Mouse (Mus musculus) kidney, postnatal 0 days (tissue): Measurements from ENCODE around the gene Prex1. TPM values are rescaled to one million over a fixed set of nuclear protein-coding genes. Genes with fewer than 3 reads are reported as not detected.

ENCODE experiments used
- ATAC-seq: fragments of 200-750 bp; cut with Nextera tagmentation; replicated peaks from 2 replicates; pipeline ENCODE4 v1.8.0; 2017; ENCODE audit warnings: low read depth, moderate number of reproducible peaks, moderate TSS enrichment, moderate library complexity; ENCODE audit not compliant: low FRiP score
- DNase-seq: peaks from one replicate; pipeline ENCODE4 v3.0.0-alpha.2; 2016; ENCODE audit warnings: low spot score
- H3K27ac ChIP-seq: fragments of 300-500 bp; sonication (generic); 2 replicates; pipeline ENCODE4 v1.5.1; 2014; ENCODE audit warnings: mild to moderate bottlenecking
- H3K27me3 ChIP-seq: fragments of 300-500 bp; sonication (generic); 2 replicates; pipeline ENCODE4 v1.6.1; 2014; ENCODE audit warnings: low read length, mixed read lengths; ENCODE audit not compliant: insufficient read depth
- H3K36me3 ChIP-seq: fragments of 300-500 bp; sonication (generic); 2 replicates; pipeline ENCODE4 v1.6.1; 2014; ENCODE audit warnings: low read length, mixed read lengths; ENCODE audit not compliant: insufficient read depth
- H3K4me1 ChIP-seq: fragments of 300-500 bp; sonication (generic); replicated peaks from 2 replicates; pipeline ENCODE4 v1.6.1; 2014; ENCODE audit warnings: antibody characterized with exemption, low read length, mixed read lengths; ENCODE audit not compliant: insufficient read depth
- H3K4me2 ChIP-seq: fragments of 300-500 bp; sonication (generic); 2 replicates; pipeline ENCODE4 v1.6.1; 2014; ENCODE audit warnings: mild to moderate bottlenecking, low read length, moderate library complexity, mixed read lengths
- H3K4me3 ChIP-seq: fragments of 300-500 bp; sonication (generic); replicated peaks from 2 replicates; pipeline ENCODE4 v1.5.1; 2014; ENCODE audit warnings: low read depth, low read length
- H3K9ac ChIP-seq: fragments of 300-500 bp; sonication (generic); 2 replicates; pipeline ENCODE4 v1.6.1; 2014; ENCODE audit warnings: low read depth, low read length
- H3K9me3 ChIP-seq: fragments of 300-500 bp; sonication (generic); replicated peaks from 2 replicates; pipeline ENCODE4 v1.6.1; 2016; ENCODE audit warnings: low read length, inconsistent platforms, mixed read lengths
- CTCF ChIP-seq: IDR thresholded peaks from 2 replicates; pipeline ENCODE4 v1.5.1; 2016; ENCODE audit warnings: antibody characterized with exemption, low read depth, mild to moderate bottlenecking, moderate library complexity
- WGBS: fragments of 180-500 bp; shearing (Covaris S2); extraction: QIAGEN DNeasy Blood & Tissue Kit; methylation state at CpG from one replicate; pipeline ENCODE4 v1.1.7; 2014; 5-methylcytosine and 5-hydroxymethylcytosine counted together
- polyA plus RNA-seq: library from polyadenylated mRNA; unstranded; fragments of >200 nt; fragmentation: Nextera tagmentation; extraction: Ambion mirVana; gene quantifications from 2 replicates; pipeline ENCODE4 v1.2.1, GENCODE M21; 2015

The Prex1 gene
- polyA plus RNA-seq, 1 experiment from 2014 or later = 9.8 TPM

DNA sequence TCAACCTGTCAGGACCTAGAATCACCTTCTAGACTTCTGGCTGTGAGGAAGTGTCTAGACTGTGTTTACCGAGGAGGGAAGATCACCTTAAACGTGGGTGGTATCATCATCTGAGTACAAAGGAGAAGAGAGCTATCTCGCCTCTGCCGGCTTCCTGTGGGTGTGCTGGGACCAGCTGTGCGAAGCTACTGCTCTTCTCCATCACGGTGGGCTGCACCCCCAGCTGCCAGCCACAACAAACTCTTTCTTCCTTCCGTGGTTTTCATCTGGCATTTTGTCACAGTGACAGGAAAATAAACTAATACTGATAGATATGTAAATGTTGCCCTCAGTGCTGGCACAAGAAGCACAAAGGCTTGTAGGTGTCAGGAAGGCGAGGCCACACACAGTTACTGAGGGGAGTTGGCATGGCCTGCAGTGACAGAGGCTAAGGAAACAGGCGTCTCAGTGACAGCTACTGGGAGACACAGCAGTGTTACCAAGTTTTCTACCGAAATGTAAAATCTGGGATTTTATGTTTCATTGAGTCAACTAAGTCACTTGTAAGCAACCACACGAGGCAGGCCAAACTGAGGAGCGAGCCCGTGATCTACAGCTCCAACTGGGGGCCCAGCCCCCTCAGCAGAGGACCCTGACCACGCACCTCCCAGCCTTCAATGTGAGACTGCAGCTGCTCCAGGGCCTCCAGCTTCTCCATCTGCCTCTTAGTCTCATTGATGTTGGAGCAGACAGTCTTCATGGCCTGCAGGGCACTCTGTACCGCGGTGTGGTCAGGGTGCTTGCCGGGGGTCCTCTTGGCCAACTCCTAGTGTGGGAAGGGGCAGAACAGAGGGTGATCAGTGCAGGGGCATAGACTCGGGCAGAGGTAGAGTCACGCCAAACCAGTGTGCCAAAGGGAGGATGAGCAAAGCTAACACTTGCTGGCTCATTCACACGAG lies 92.8 kb downstream of the Prex1 start:
- no peak overlapping the region for H3K4me3 ChIP-seq
- 70% methylated on average over 20 of the region's 20 CpGs for WGBS
- no peak for TF ChIP-seq CTCF

DNA sequence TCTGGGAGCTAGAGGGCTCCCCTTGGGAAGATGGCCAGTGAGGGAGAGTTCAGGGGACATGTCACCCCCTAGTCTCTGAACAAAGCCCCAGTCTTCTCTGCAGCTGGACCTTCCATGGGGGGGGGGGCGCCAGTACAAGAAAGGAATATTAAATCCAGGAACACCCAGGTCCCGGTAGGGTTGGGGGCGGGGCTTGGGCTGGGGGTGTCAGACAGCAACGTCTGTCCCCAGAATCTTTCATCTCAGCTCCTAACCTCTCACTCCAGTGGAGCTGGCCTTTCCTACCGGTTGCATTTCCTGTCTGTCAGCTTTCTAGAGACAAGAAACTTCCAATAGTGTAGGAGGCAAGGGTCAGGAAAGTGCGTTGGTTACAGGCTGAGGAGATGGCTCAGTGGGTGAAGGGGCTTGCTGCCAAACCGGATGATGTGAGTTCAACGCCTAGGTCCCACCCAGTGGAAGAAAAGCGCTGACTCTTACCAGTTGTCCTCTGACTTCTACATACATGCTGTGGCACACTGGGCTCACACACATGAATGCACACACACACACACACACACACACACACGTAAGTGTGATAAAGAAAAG lies 93.6 kb downstream of the Prex1 start:
- Histone ChIP-seq H3K4me3 (no peak overlapping the region), H3K27ac (no peak overlapping the region), H3K27me3 (no peaks in the 10 kb centered on the region), H3K9me3 (no peaks in the 10 kb centered on the region), H3K4me1 (peaks cover 7% of the 10 kb centered on the region), H3K9ac (no peak overlapping the region), H3K36me3 (no peaks in the 10 kb centered on the region), H3K4me2 (no peak overlapping the region)
- ATAC-seq (no peak), DNase-seq (no peak)
- TF ChIP-seq CTCF = no peak
- 56% methylated on average over 10 of the region's 10 CpGs for WGBS

More for the DNA sequence above, 92.8 kb downstream of the Prex1 start:
- no peaks in the 10 kb centered on the region for H3K27me3 ChIP-seq
- ATAC-seq (no peak), DNase-seq (no peak)
- H3K27ac ChIP-seq = no peak overlapping the region
- no peak overlapping the region for H3K9ac ChIP-seq
- H3K9me3 ChIP-seq = no peaks in the 10 kb centered on the region
- H3K4me2 ChIP-seq = no peak overlapping the region
- peaks cover 7% of the 10 kb centered on the region for H3K4me1 ChIP-seq
- H3K36me3 ChIP-seq = no peaks in the 10 kb centered on the region

- ATAC-seq (no peak), DNase-seq (no peak)
- H3K4me1 ChIP-seq = peaks cover 7% of the 10 kb centered on the region
- H3K4me3 ChIP-seq = no peak overlapping the region
- H3K27ac ChIP-seq = no peak overlapping the region
- no peak overlapping the region for H3K9ac ChIP-seq
- no peaks in the 10 kb centered on the region for H3K36me3 ChIP-seq
- H3K27me3 ChIP-seq = no peaks in the 10 kb centered on the region
- H3K4me2 ChIP-seq = no peak overlapping the region
- TF ChIP-seq CTCF = no peak
- H3K9me3 ChIP-seq = no peaks in the 10 kb centered on the region
- WGBS = 81% methylated on average over 5 of the region's 5 CpGs
Measured at GRCm38 (mm10) chr2:166619270-166619669, 94.4 kb downstream of the Prex1 start.

GRCm38 (mm10) chr2:166617706-166618105 lies 95.9 kb downstream of the Prex1 start:
- Histone ChIP-seq H3K9ac (no peak overlapping the region), H3K4me1 (no peaks in the 10 kb centered on the region; the same call in 1 of the 2 replicates), H3K27me3 (no peaks in the 10 kb centered on the region), H3K27ac (no peak overlapping the region), H3K4me2 (no peak overlapping the region), H3K9me3 (no peaks in the 10 kb centered on the region), H3K36me3 (no peaks in the 10 kb centered on the region), H3K4me3 (no peak overlapping the region)
- ATAC-seq (no peak), DNase-seq (no peak)
- no peak for TF ChIP-seq CTCF
- 85% methylated on average over 5 of the region's 5 CpGs for WGBS

DNA sequence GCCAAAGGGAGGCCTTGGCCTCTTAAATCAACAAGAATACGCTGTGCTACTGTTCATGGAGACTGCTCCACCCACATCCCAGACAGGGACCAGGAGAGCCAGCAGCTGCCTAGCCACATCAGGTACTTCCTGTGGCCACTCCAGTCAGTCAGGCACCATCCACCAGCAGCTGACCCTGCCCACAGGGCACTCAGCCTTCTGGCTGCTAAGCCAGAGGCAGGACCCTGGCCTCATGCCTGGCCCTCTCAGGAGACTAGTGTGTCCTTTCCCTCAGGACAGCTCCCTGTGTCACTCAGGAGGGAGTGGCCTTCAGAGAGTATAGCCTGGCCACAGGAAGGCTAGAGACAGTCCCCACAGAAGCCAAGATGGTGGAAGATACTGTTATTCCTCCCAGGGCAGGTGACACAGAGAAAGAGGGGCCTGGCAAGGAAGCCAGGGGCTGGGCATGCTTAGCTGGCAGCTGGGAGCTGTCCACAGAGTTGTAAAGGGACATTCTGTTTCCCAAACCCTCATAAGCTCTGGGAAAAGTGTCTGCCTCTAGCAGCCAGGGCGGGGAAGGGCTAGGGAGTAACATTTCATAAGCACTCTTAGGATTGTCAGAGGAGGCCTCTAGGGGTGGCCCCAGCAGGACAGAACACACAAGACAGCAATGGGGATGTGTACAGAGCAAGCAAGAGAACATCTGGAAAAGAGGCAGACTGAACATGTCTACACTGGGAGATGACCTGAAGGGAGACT lies 98.1 kb downstream of the Prex1 start:
- ATAC-seq (no peak), DNase-seq (no peak)
- no peak overlapping the region for H3K4me2 ChIP-seq
- H3K9ac ChIP-seq = no peak overlapping the region
- 63% methylated on average over 2 of the region's 2 CpGs for WGBS
- no peaks in the 10 kb centered on the region for H3K27me3 ChIP-seq
- H3K27ac ChIP-seq = no peak overlapping the region
- no peak for TF ChIP-seq CTCF
- no peaks in the 10 kb centered on the region; the same call in 1 of the 2 replicates for H3K4me1 ChIP-seq
- no peaks in the 10 kb centered on the region for H3K36me3 ChIP-seq
- no peak overlapping the region for H3K4me3 ChIP-seq
- no peaks in the 10 kb centered on the region for H3K9me3 ChIP-seq

DNA sequence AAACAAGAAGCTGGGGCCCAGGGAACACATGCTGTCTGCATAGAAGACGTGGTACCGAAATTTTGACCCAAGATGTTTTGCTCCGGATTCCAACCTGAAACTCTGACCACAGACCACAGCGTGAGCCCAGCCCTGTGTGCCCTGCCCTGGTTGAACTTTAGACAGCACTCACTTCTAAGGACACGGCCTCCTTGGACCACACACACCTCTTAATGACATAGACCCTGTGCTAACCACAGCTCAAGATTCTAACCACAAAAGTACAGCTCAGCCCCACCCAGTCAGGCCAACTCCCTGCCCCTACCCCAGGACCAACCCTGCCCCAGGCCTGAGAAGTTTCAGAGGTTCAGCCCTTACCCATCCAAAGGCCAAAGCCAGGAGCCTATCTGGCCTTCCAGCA lies 103.4 kb downstream of the Prex1 start:
- H3K27me3 ChIP-seq = no peaks in the 10 kb centered on the region
- DNase-seq (no peak), ATAC-seq (no peak)
- no peak for TF ChIP-seq CTCF
- no peak overlapping the region for H3K9ac ChIP-seq
- no peaks in the 10 kb centered on the region for H3K4me1 ChIP-seq
- no peaks in the 10 kb centered on the region for H3K9me3 ChIP-seq
- no peak overlapping the region for H3K4me2 ChIP-seq
- H3K36me3 ChIP-seq = no peaks in the 10 kb centered on the region
- H3K4me3 ChIP-seq = no peak overlapping the region
- 77% methylated on average over 5 of the region's 5 CpGs for WGBS
- no peak overlapping the region for H3K27ac ChIP-seq
